Mouse (Mus musculus): ENCODE measurements around the gene Rpl21. TPM values are rescaled to one million over a fixed set of nuclear protein-coding genes. Genes with fewer than 3 reads are reported as not detected.
"Not testable (repeated sequence)": the region's sequence is repeated elsewhere in the genome, so short reads cannot be mapped to it uniquely, and the experiment has no call there.

Gene Rpl21
- total RNA-seq, 1 experiment from 2014 or later, result 1,154 TPM

GRCm38 (mm10) chr5:146860222-146860998, 27.7 kb downstream of the Rpl21 start:
- ATAC-seq (ENCODE audit: extremely low read depth, insufficient number of reproducible peaks, low FRiP score, poor library complexity, severe bottlenecking), result no peak

GRCm38 (mm10) chr5:146861588-146861987, 28.9 kb downstream of the Rpl21 start:
- ATAC-seq (ENCODE audit: extremely low read depth, insufficient number of reproducible peaks, low FRiP score, poor library complexity, severe bottlenecking), result no peak

- no peak for ATAC-seq (ENCODE audit: extremely low read depth, insufficient number of reproducible peaks, low FRiP score, poor library complexity, severe bottlenecking)
Measured at GRCm38 (mm10) chr5:146865511-146865910, 32.8 kb downstream of the Rpl21 start.

- ATAC-seq (ENCODE audit: extremely low read depth, insufficient number of reproducible peaks, low FRiP score, poor library complexity, severe bottlenecking), result no peak
Measured at GRCm38 (mm10) chr5:146866277-146866676, 33.6 kb downstream of the Rpl21 start.

GRCm38 (mm10) chr5:146867246-146867945, 34.7 kb downstream of the Rpl21 start:
- ATAC-seq (ENCODE audit: extremely low read depth, insufficient number of reproducible peaks, low FRiP score, poor library complexity, severe bottlenecking), result 0 out of 2 replicates have a peak, but pooled peaks have one; percentile 25

- ATAC-seq (ENCODE audit: extremely low read depth, insufficient number of reproducible peaks, low FRiP score, poor library complexity, severe bottlenecking), result no peak
Measured at GRCm38 (mm10) chr5:146867946-146868314, 35.2 kb downstream of the Rpl21 start.

GRCm38 (mm10) chr5:146872981-146873631, 40.4 kb downstream of the Rpl21 start:
- ATAC-seq (ENCODE audit: extremely low read depth, insufficient number of reproducible peaks, low FRiP score, poor library complexity, severe bottlenecking), result no peak

- no peak for ATAC-seq (ENCODE audit: extremely low read depth, insufficient number of reproducible peaks, low FRiP score, poor library complexity, severe bottlenecking)
Measured at GRCm38 (mm10) chr5:146876024-146876423, 43.3 kb downstream of the Rpl21 start.

GRCm38 (mm10) chr5:146877882-146878281, 45.2 kb downstream of the Rpl21 start:
- not testable (repeated sequence) for ATAC-seq (ENCODE audit: extremely low read depth, insufficient number of reproducible peaks, low FRiP score, poor library complexity, severe bottlenecking)

- ATAC-seq (ENCODE audit: extremely low read depth, insufficient number of reproducible peaks, low FRiP score, poor library complexity, severe bottlenecking), result no peak
Measured at GRCm38 (mm10) chr5:146882261-146882660, 49.6 kb downstream of the Rpl21 start.

- no peak for ATAC-seq (ENCODE audit: extremely low read depth, insufficient number of reproducible peaks, low FRiP score, poor library complexity, severe bottlenecking)
Measured at GRCm38 (mm10) chr5:146883053-146883452, 50.4 kb downstream of the Rpl21 start.

- no peak for ATAC-seq (ENCODE audit: extremely low read depth, insufficient number of reproducible peaks, low FRiP score, poor library complexity, severe bottlenecking)
Measured at GRCm38 (mm10) chr5:146883486-146884272, 51.0 kb downstream of the Rpl21 start.

Other genes with a start within 250 kb of the Rpl21 start
- not detected in 2 replicates for gene Gpr12, start 247.7 kb upstream of the Rpl21 start, total RNA-seq (2017)
- 42.4 and 51.3 TPM in 2 replicates for gene Usp12, start 37.9 kb upstream of the Rpl21 start, total RNA-seq (2017)
- gene Rasl11a, start 12.2 kb downstream of the Rpl21 start, total RNA-seq (2017), result not detected in 2 replicates
- gene Gtf3a, start 115.8 kb downstream of the Rpl21 start, total RNA-seq (2017), result 52.6 and 60.8 TPM in 2 replicates
- gene Mtif3, start 130.9 kb downstream of the Rpl21 start, total RNA-seq (2017), result 23.0 and 24.1 TPM in 2 replicates
- 13.5 and 18.3 TPM in 2 replicates for gene Lnx2, start 243.7 kb downstream of the Rpl21 start, total RNA-seq (2017)
- 63.5 and 70.0 TPM in 2 replicates for gene Polr1d, start 244.2 kb downstream of the Rpl21 start, total RNA-seq (2017)

Data from neutrophil, adult 5-6 weeks (primary cell).